Mouse (Mus musculus) forebrain, embryonic 14.5 days (tissue): ENCODE measurements around the gene Rhbdl1. TPM values are rescaled to one million over a fixed set of nuclear protein-coding genes. Genes with fewer than 3 reads are reported as not detected.
A peak's percentile ranks its signal among the peaks of the same experiment; 100 is the strongest.
"Not testable (repeated sequence)": the region's sequence is repeated elsewhere in the genome, so short reads cannot be mapped to it uniquely, and the experiment has no call there.

Experiments
- ATAC-seq: fragments of 200-750 bp; cut with Nextera tagmentation; 2 replicates; pipeline ENCODE4 v1.8.0; 2017; ENCODE audit warnings: mild to moderate bottlenecking, moderate library complexity
- DNase-seq: peaks from one replicate; pipeline ENCODE4 v3.0.0-alpha.2; 2015; ENCODE audit warnings: low spot score
- H3K27ac ChIP-seq: fragments of 300-500 bp; sonication (generic); 2 replicates; pipeline ENCODE4 v1.5.1; 2014; ENCODE audit warnings: low read depth, mild to moderate bottlenecking, control low read depth, low read length, moderate library complexity
- H3K27me3 ChIP-seq: fragments of 300-500 bp; sonication (generic); replicated peaks from 2 replicates; pipeline ENCODE4 v1.6.1; 2014; ENCODE audit warnings: low read length, control low read depth, mixed read lengths; ENCODE audit not compliant: control insufficient read depth, insufficient read depth
- H3K36me3 ChIP-seq: fragments of 300-500 bp; sonication (generic); 2 replicates; pipeline ENCODE4 v1.6.1; 2014; ENCODE audit warnings: low read length, control low read depth; ENCODE audit not compliant: control insufficient read depth, insufficient read depth
- H3K4me1 ChIP-seq: fragments of 300-500 bp; sonication (generic); 2 replicates; pipeline ENCODE4 v1.6.1; 2014; ENCODE audit warnings: antibody characterized with exemption, low read length, control low read depth; ENCODE audit not compliant: control insufficient read depth, insufficient read depth
- H3K4me2 ChIP-seq: fragments of 300-500 bp; sonication (generic); 2 replicates; pipeline ENCODE4 v1.6.1; 2014; ENCODE audit warnings: mild to moderate bottlenecking, control low read depth, low read length
- H3K4me3 ChIP-seq: fragments of 300-500 bp; sonication (generic); 2 replicates; pipeline ENCODE4 v1.5.1; 2014; ENCODE audit warnings: low read depth, low read length, control low read depth
- H3K9ac ChIP-seq: fragments of 300-500 bp; sonication (generic); 2 replicates; pipeline ENCODE4 v1.6.1; 2014; ENCODE audit warnings: mild to moderate bottlenecking, low read length, control low read depth, moderate library complexity
- H3K9me3 ChIP-seq: fragments of 300-500 bp; sonication (generic); replicated peaks from 2 replicates; pipeline ENCODE4 v1.6.1; 2016; ENCODE audit warnings: low read length, control low read depth, mixed read lengths; ENCODE audit not compliant: control insufficient read depth
- WGBS: fragments of 180-500 bp; shearing (Covaris S2); extraction: QIAGEN DNeasy Blood & Tissue Kit; methylation state at CpG from one replicate; pipeline ENCODE4 v1.1.7; 2014; 5-methylcytosine and 5-hydroxymethylcytosine counted together
- polyA plus RNA-seq: library from polyadenylated mRNA; unstranded; fragments of >200 nt; fragmentation: Nextera tagmentation; extraction: Ambion mirVana; gene quantifications from 2 replicates; pipeline ENCODE4 v1.2.1, GENCODE M21; 2014

Gene Rhbdl1
- polyA plus RNA-seq, 1 experiment from 2014 or later = 35.4 TPM

- peak overlapping the region; percentile 95 for H3K27ac ChIP-seq
- H3K27me3 ChIP-seq = no peaks in the 10 kb centered on the region
- WGBS = 11% methylated on average over 24 of the region's 25 CpGs
- DNase-seq (peak; percentile 62), ATAC-seq (peak; percentile 57)
- peak overlapping the region; percentile 86 for H3K4me2 ChIP-seq
- H3K9ac ChIP-seq = peak overlapping the region; percentile 95
- peak overlapping the region; percentile 85 for H3K4me3 ChIP-seq
- H3K9me3 ChIP-seq = no peaks in the 10 kb centered on the region
- no peaks in the 10 kb centered on the region for H3K36me3 ChIP-seq
- peaks cover 16% of the 10 kb centered on the region for H3K4me1 ChIP-seq
Measured at GRCm38 (mm10) chr17:25809606-25810340, 27.3 kb downstream of the Rhbdl1 start.

GRCm38 (mm10) chr17:25808789-25809605 is 28.1 kb downstream of the Rhbdl1 start, which contains the start of gene Fbxl16:
Gene Fbxl16, plus strand, starts transcription at chr17:25809085.
- 0 out of 2 replicates have a peak, but pooled peaks cover 3% of the 10 kb centered on the region for H3K27me3 ChIP-seq
- H3K27ac ChIP-seq = peak within 1 kb of the TSS; percentile 95
- peaks cover 16% of the 10 kb centered on the region for H3K4me1 ChIP-seq
- peak within 1 kb of the TSS; percentile 86 for H3K4me2 ChIP-seq
- no peaks in the 10 kb centered on the region for H3K9me3 ChIP-seq
- DNase-seq (peak; percentile 96), ATAC-seq (peak; percentile 88)
- peak within 1 kb of the TSS; percentile 85 for H3K4me3 ChIP-seq
- peak within 1 kb of the TSS; percentile 95 for H3K9ac ChIP-seq
- H3K36me3 ChIP-seq = no peaks in the 10 kb centered on the region
- WGBS = under 1% methylated on average over 79 of the region's 100 CpGs

GRCm38 (mm10) chr17:25808028-25808427 is 29.1 kb downstream of the Rhbdl1 start:
- H3K4me1 ChIP-seq = peaks cover 24% of the 10 kb centered on the region
- H3K9ac ChIP-seq = peak overlapping the region; percentile 95
- no peaks in the 10 kb centered on the region for H3K36me3 ChIP-seq
- H3K4me2 ChIP-seq = peak overlapping the region; percentile 86
- 0 out of 2 replicates have a peak, but pooled peaks cover 3% of the 10 kb centered on the region for H3K27me3 ChIP-seq
- H3K9me3 ChIP-seq = no peaks in the 10 kb centered on the region
- peak overlapping the region; percentile 85; the same call in 1 of the 2 replicates for H3K4me3 ChIP-seq
- no peak for ATAC-seq
- DNase-seq = no peak
- H3K27ac ChIP-seq = peak overlapping the region; percentile 95; the same call in 1 of the 2 replicates
- WGBS = 40% methylated on average over 5 of the region's 5 CpGs

GRCm38 (mm10) chr17:25807452-25807851 is 29.6 kb downstream of the Rhbdl1 start:
- DNase-seq, H3K9me3 ChIP-seq, H3K4me2 ChIP-seq, ATAC-seq, H3K27me3 ChIP-seq, H3K9ac ChIP-seq, H3K27ac ChIP-seq, H3K4me3 ChIP-seq, H3K36me3 ChIP-seq: not testable (repeated sequence)
- 50% methylated on average over 2 of the region's 2 CpGs for WGBS
- H3K4me1 ChIP-seq = peaks cover 29% of the 10 kb centered on the region

GRCm38 (mm10) chr17:25806507-25806906 is 30.6 kb downstream of the Rhbdl1 start:
- 81% methylated on average over 4 of the region's 4 CpGs for WGBS
- no peak for ATAC-seq
- H3K4me1 ChIP-seq = peaks cover 34% of the 10 kb centered on the region

GRCm38 (mm10) chr17:25802825-25803517 is 34.1 kb downstream of the Rhbdl1 start:
- no peak overlapping the region for H3K4me3 ChIP-seq
- DNase-seq (peak; percentile 89), ATAC-seq (peak; percentile 91)
- H3K4me1 ChIP-seq = peaks cover 18% of the 10 kb centered on the region
- H3K27me3 ChIP-seq = 0 out of 2 replicates have a peak, but pooled peaks cover 3% of the 10 kb centered on the region
- H3K27ac ChIP-seq = peak overlapping the region; percentile 90
- H3K4me2 ChIP-seq = peak overlapping the region; percentile 33
- WGBS = 8% methylated on average over 10 of the region's 10 CpGs
- H3K9me3 ChIP-seq = no peaks in the 10 kb centered on the region
- H3K36me3 ChIP-seq = no peaks in the 10 kb centered on the region
- H3K9ac ChIP-seq = peak overlapping the region; percentile 41

More at GRCm38 (mm10) chr17:25806507-25806906, 30.6 kb downstream of the Rhbdl1 start:
- no peaks in the 10 kb centered on the region for H3K36me3 ChIP-seq
- DNase-seq = no peak
- H3K9me3 ChIP-seq = no peaks in the 10 kb centered on the region
- H3K27ac ChIP-seq = no peak overlapping the region
- no peak overlapping the region for H3K4me3 ChIP-seq
- H3K4me2 ChIP-seq = no peak overlapping the region
- no peak overlapping the region for H3K9ac ChIP-seq
- 0 out of 2 replicates have a peak, but pooled peaks cover 3% of the 10 kb centered on the region for H3K27me3 ChIP-seq

GRCm38 (mm10) chr17:25801029-25801428 is 36.1 kb downstream of the Rhbdl1 start:
- Histone ChIP-seq H3K27me3 (0 out of 2 replicates have a peak, but pooled peaks cover 3% of the 10 kb centered on the region), H3K4me3 (no peak overlapping the region), H3K36me3 (no peaks in the 10 kb centered on the region), H3K9me3 (no peaks in the 10 kb centered on the region), H3K9ac (no peak overlapping the region), H3K27ac (no peak overlapping the region), H3K4me2 (no peak overlapping the region), H3K4me1 (peaks cover 28% of the 10 kb centered on the region)
- WGBS = 5% methylated on average over 6 of the region's 6 CpGs
- peak; percentile 16; the same call in 1 of the 2 replicates for ATAC-seq
- DNase-seq = peak; percentile 86

GRCm38 (mm10) chr17:25796951-25797369 is 40.1 kb downstream of the Rhbdl1 start, which contains the start of gene Metrn:
Gene Metrn, minus strand, starts transcription at chr17:25797136.
- ATAC-seq (peak; percentile 77), DNase-seq (peak; percentile 89)
- Histone ChIP-seq H3K36me3 (no peaks in the 10 kb centered on the region), H3K4me3 (peak within 1 kb of the TSS; percentile 60), H3K9me3 (no peaks in the 10 kb centered on the region), H3K4me2 (peak within 1 kb of the TSS; percentile 73), H3K27ac (peak within 1 kb of the TSS; percentile 60), H3K4me1 (peaks cover 36% of the 10 kb centered on the region), H3K9ac (peak within 1 kb of the TSS; percentile 63), H3K27me3 (no peaks in the 10 kb centered on the region)
- WGBS = under 1% methylated on average over 32 of the region's 35 CpGs
